ENCODE assay signal across 8 mouse cellular contexts in genomic region chr11:35770741-35771504, GRCm38 (mm10). TPM values are rescaled to one million over a fixed set of nuclear protein-coding genes. Genes with fewer than 3 reads are reported as not detected.
DNase-seq lines count a peak whose midpoint lies in the region; ATAC-seq lines count a peak whose summit lies in the region.
"Had no signal": no experiment of that assay in that cellular context is flagged by ENCODE, and none has a peak within 500 bp of the region (broad histone marks: within the 10 kb centered on the region; RNA-seq: fewer than 3 reads in every experiment).

No protein-coding gene starts in this region.

- 73% methylated on average over 9 of the region's 9 CpGs for WGBS in forebrain, embryonic 11.5 days
- 60% methylated on average over 9 of the region's 9 CpGs for WGBS in limb, embryonic 15.5 days

- peak overlapping the region; percentile 94 for H3K4me3 ChIP-seq in megakaryocyte, embryonic 14.5 days (replicated peaks)
- H3K4me3 ChIP-seq in forebrain, embryonic 11.5 days (ENCODE audit: low read depth, low read length), result peak overlapping the region; percentile 67
- peak overlapping the region; percentile 78 for H3K4me3 ChIP-seq in limb, embryonic 15.5 days

- no peak for ATAC-seq in megakaryocyte, adult 5-6 weeks (ENCODE audit: poor library complexity, severe bottlenecking)
- ATAC-seq in forebrain, embryonic 11.5 days (replicated peaks; ENCODE audit: low FRiP score), result no peak
- ATAC-seq in limb, embryonic 15.5 days (ENCODE audit: insufficient number of reproducible peaks, low FRiP score, low TSS enrichment, low read depth), result no peak

- peaks cover 49% of the 10 kb centered on the region for H3K4me1 ChIP-seq in megakaryocyte, embryonic 14.5 days
- H3K4me1 ChIP-seq in forebrain, embryonic 11.5 days (replicated peaks; ENCODE audit: control insufficient read depth, insufficient read depth, low read length), result peaks cover 4% of the 10 kb centered on the region; the same call in 1 of the 2 replicates
- peaks cover 10% of the 10 kb centered on the region for H3K4me1 ChIP-seq in limb, embryonic 15.5 days

- no peak overlapping the region for H3K27ac ChIP-seq in forebrain, embryonic 11.5 days (ENCODE audit: low read depth, low read length)
- no peak overlapping the region for H3K27ac ChIP-seq in limb, embryonic 15.5 days

- peak overlapping the region; percentile 99 for H3K9ac ChIP-seq in forebrain, embryonic 11.5 days (ENCODE audit: low read length)
- peak overlapping the region; percentile 94 for H3K9ac ChIP-seq in limb, embryonic 15.5 days

- H3K9me3 ChIP-seq in megakaryocyte, embryonic 14.5 days, result no peaks in the 10 kb centered on the region
- no peaks in the 10 kb centered on the region for H3K9me3 ChIP-seq in forebrain, embryonic 11.5 days (ENCODE audit: control insufficient read depth, low read length)
- no peaks in the 10 kb centered on the region for H3K9me3 ChIP-seq in limb, embryonic 15.5 days

- H3K27me3 ChIP-seq in megakaryocyte, embryonic 14.5 days (replicated peaks), result peaks cover under 1% of the 10 kb centered on the region
- H3K27me3 ChIP-seq in forebrain, embryonic 11.5 days (ENCODE audit: control insufficient read depth, insufficient read depth, low read length), result no peaks in the 10 kb centered on the region
- H3K27me3 ChIP-seq in limb, embryonic 15.5 days, result no peaks in the 10 kb centered on the region

- H3K4me2 ChIP-seq in forebrain, embryonic 11.5 days (ENCODE audit: low read depth, low read length, severe bottlenecking), result peak overlapping the region; percentile 88
- H3K4me2 ChIP-seq in limb, embryonic 15.5 days, result peak overlapping the region; percentile 53

- peaks cover 17% of the 10 kb centered on the region for H3K36me3 ChIP-seq in megakaryocyte, embryonic 14.5 days (replicated peaks; ENCODE audit: low read length)
- peaks cover 6% of the 10 kb centered on the region for H3K36me3 ChIP-seq in forebrain, embryonic 11.5 days (ENCODE audit: control insufficient read depth, insufficient read depth, low read length)
- peaks cover under 1% of the 10 kb centered on the region; the same call in 1 of the 2 replicates for H3K36me3 ChIP-seq in limb, embryonic 15.5 days

- DNase-seq in forebrain, embryonic 11.5 days (ENCODE audit: low spot score), result no peak
- no peak for DNase-seq in right cerebral cortex, postnatal 10 days (ENCODE audit: low spot score in 2 of 2)
- DNase-seq in B cell, adult 2 months, result no peak
- no peak for DNase-seq in lung, postnatal 4 days

RNA-seq across cellular contexts. Expression of gene Pank3, which starts 1.6 kb away (rescaled TPM):
- polyA plus RNA-seq in megakaryocyte, embryonic 14.5 days (2012; ENCODE audit: insufficient read depth, low replicate concordance), result 0.65 and 0.67 TPM in 2 replicates
- total RNA-seq in megakaryocyte, adult 5-6 weeks (2015), result 27.8 and 29.3 TPM in 2 replicates
- 50.2 and 51.9 TPM in 2 replicates for total RNA-seq in megakaryocyte, adult 5-6 weeks (2017)
- 25.5 and 29.2 TPM in 2 replicates for polyA plus RNA-seq in forebrain, embryonic 11.5 days (2014; fragmentation: Nextera tagmentation; extraction: Ambion mirVana)
- 12.6 and 14.8 TPM in 2 replicates for polyA plus RNA-seq in limb, embryonic 15.5 days (2015; fragmentation: Nextera tagmentation; extraction: Ambion mirVana)

RNA-seq across cellular contexts. Expression of gene Fbll1, which starts 27.8 kb away (rescaled TPM):
- polyA plus RNA-seq in megakaryocyte, embryonic 14.5 days (2012; ENCODE audit: insufficient read depth, low replicate concordance), result not detected in 2 replicates
- not detected in 2 replicates for total RNA-seq in megakaryocyte, adult 5-6 weeks (2015)
- not detected in 2 replicates for total RNA-seq in megakaryocyte, adult 5-6 weeks (2017)
- polyA plus RNA-seq in forebrain, embryonic 11.5 days (2014; fragmentation: Nextera tagmentation; extraction: Ambion mirVana), result 2.1 and 2.3 TPM in 2 replicates
- 0.09 TPM in 1 of 2 replicates, not detected in the other for polyA plus RNA-seq in limb, embryonic 15.5 days (2015; fragmentation: Nextera tagmentation; extraction: Ambion mirVana)
- total RNA-seq: common myeloid progenitor, adult 5-6 weeks had no signal
